9 mouse cellular contexts compared by ENCODE assay signal in genomic region chr2:158595103-158595502, GRCm38 (mm10). TPM values are rescaled to one million over a fixed set of nuclear protein-coding genes. Genes with fewer than 3 reads are reported as not detected.
DNase-seq lines count a peak whose midpoint lies in the region; ATAC-seq and TF ChIP-seq lines count a peak whose summit lies in the region.
"Had no signal": no experiment of that assay in that cellular context is flagged by ENCODE, and none has a peak within 500 bp of the region (broad histone marks: within the 10 kb centered on the region; RNA-seq: fewer than 3 reads in every experiment).

No protein-coding gene starts in this region.

- peak; percentile 67 for DNase-seq in lung, embryonic 14.5 days
- DNase-seq in lung, postnatal 14 days: no peak
- DNase-seq in cerebellum, adult 2 months: peak; percentile 41 to 69
- DNase-seq in forebrain, postnatal 0 days: peak; percentile 71
- DNase-seq in kidney, postnatal 4 days: peak; percentile 82 to 89
- peak; percentile 95 for DNase-seq in retina, postnatal 1 day
- DNase-seq in c-Kit-positive CD71-positive TER-119-positive erythroid progenitor cells, embryonic 14.5 days (ENCODE audit: low spot score): no peak
- DNase-seq in lung, postnatal 25 days (ENCODE audit: low spot score): no peak

- WGBS in lung, embryonic 14.5 days: 2% methylated on average over 12 of the region's 12 CpGs
- WGBS in cerebellum, adult 2 months: under 1% methylated on average over 12 of the region's 12 CpGs
- 3% methylated on average over 12 of the region's 12 CpGs for WGBS in forebrain, postnatal 0 days

- no peak overlapping the region for H3K9ac ChIP-seq in lung, embryonic 14.5 days
- H3K9ac ChIP-seq in forebrain, postnatal 0 days: no peak overlapping the region

- ATAC-seq in lung, embryonic 14.5 days (ENCODE audit: insufficient read depth): no peak; the same call in 1 of the 2 replicates
- peak; percentile 82 for ATAC-seq in forebrain, postnatal 0 days

- no peak for TF ChIP-seq POLR2A in cerebellum, adult 2 months (IDR thresholded peaks at IDR 0.05; ENCODE audit: borderline replicate concordance, insufficient read depth, low read length)

- no peak for TF ChIP-seq CTCF in lung, embryonic 14.5 days (IDR thresholded peaks at IDR 0.05; ENCODE audit: low read depth)
- no peak for TF ChIP-seq CTCF in cerebellum, adult 2 months (IDR thresholded peaks at IDR 0.05; ENCODE audit: borderline replicate concordance, insufficient read depth, low read depth, low read length)
- TF ChIP-seq CTCF in forebrain, postnatal 0 days (IDR thresholded peaks at IDR 0.05; ENCODE audit: low read depth): no peak

- no peaks in the 10 kb centered on the region for H3K36me3 ChIP-seq in lung, embryonic 14.5 days (ENCODE audit: insufficient read depth)
- H3K36me3 ChIP-seq in forebrain, postnatal 0 days (ENCODE audit: insufficient read depth): no peaks in the 10 kb centered on the region

- H3K9me3 ChIP-seq in lung, embryonic 14.5 days (ENCODE audit: low read depth, low read length): no peaks in the 10 kb centered on the region
- H3K9me3 ChIP-seq in forebrain, postnatal 0 days (ENCODE audit: low read length): no peaks in the 10 kb centered on the region

- no peaks in the 10 kb centered on the region for H3K4me1 ChIP-seq in lung, embryonic 14.5 days (ENCODE audit: insufficient read depth)
- H3K4me1 ChIP-seq in cerebellum, adult 2 months (ENCODE audit: control insufficient read depth, insufficient read depth, low read length): no peaks in the 10 kb centered on the region
- peaks cover 11% of the 10 kb centered on the region; the same call in 1 of the 2 replicates for H3K4me1 ChIP-seq in forebrain, postnatal 0 days (ENCODE audit: insufficient read depth)

- H3K27me3 ChIP-seq in lung, embryonic 14.5 days (ENCODE audit: insufficient read depth, low read length): peaks cover 7% of the 10 kb centered on the region; the same call in 1 of the 2 replicates
- H3K27me3 ChIP-seq in cerebellum, adult 2 months (ENCODE audit: control insufficient read depth, insufficient read depth, low read length): peaks cover 2% of the 10 kb centered on the region; the same call in 1 of the 2 replicates
- no peaks in the 10 kb centered on the region for H3K27me3 ChIP-seq in forebrain, postnatal 0 days (ENCODE audit: insufficient read depth, low read length)

- H3K27ac ChIP-seq in lung, embryonic 14.5 days (ENCODE audit: low read depth): no peak overlapping the region
- H3K27ac ChIP-seq in cerebellum, adult 2 months (ENCODE audit: insufficient read depth, low read length): no peak overlapping the region
- H3K27ac ChIP-seq in forebrain, postnatal 0 days (ENCODE audit: low read depth, low read length): peak overlapping the region; percentile 52

- H3K4me3 ChIP-seq in lung, embryonic 14.5 days (ENCODE audit: low read depth, low read length): no peak overlapping the region
- no peak overlapping the region for H3K4me3 ChIP-seq in cerebellum, adult 2 months (replicated peaks; ENCODE audit: insufficient read depth, low read depth, low read length)
- no peak overlapping the region for H3K4me3 ChIP-seq in forebrain, postnatal 0 days (ENCODE audit: low read depth, low read length)

- H3K4me2 ChIP-seq in lung, embryonic 14.5 days: no peak overlapping the region
- H3K4me2 ChIP-seq in forebrain, postnatal 0 days (ENCODE audit: low read depth): peak overlapping the region; percentile 35

RNA-seq across cellular contexts. Expression of gene Slc32a1, which starts 15.5 kb away (rescaled TPM):
- polyA plus RNA-seq in lung, embryonic 14.5 days (2014; fragmentation: Nextera tagmentation; extraction: Ambion mirVana): not detected in 2 replicates
- 218 TPM in 2 replicates for polyA plus RNA-seq in cerebellum, adult 2 months (2012; rRNA removed)
- total RNA-seq in forebrain, postnatal 0 days (2014; rRNA removed): 23.5 and 37.4 TPM in 2 replicates
- polyA plus RNA-seq in forebrain, postnatal 0 days (2015; fragmentation: Nextera tagmentation; extraction: Ambion mirVana): 7.4 and 10.8 TPM in 2 replicates
- polyA plus RNA-seq: heart, embryonic 14.5 days had no signal

RNA-seq across cellular contexts. Expression of gene Actr5, which starts 29.6 kb away (rescaled TPM):
- 12.5 and 15.5 TPM in 2 replicates for polyA plus RNA-seq in lung, embryonic 14.5 days (2014; fragmentation: Nextera tagmentation; extraction: Ambion mirVana)
- 7.2 and 7.5 TPM in 2 replicates for polyA plus RNA-seq in cerebellum, adult 2 months (2012; rRNA removed)
- total RNA-seq in forebrain, postnatal 0 days (2014; rRNA removed): 16.5 and 30.8 TPM in 2 replicates
- 8.0 and 8.2 TPM in 2 replicates for polyA plus RNA-seq in forebrain, postnatal 0 days (2015; fragmentation: Nextera tagmentation; extraction: Ambion mirVana)

Comparison
In these comparisons a context has a peak if more than half of its experiments do, and no peak if none do; other contexts are left out.
1. DNase-seq: peak in lung, embryonic 14.5 days (single experiment), cerebellum, adult 2 months (2 of 2), forebrain, postnatal 0 days (single experiment), kidney, postnatal 4 days (2 of 2) and retina, postnatal 1 day (single experiment); none in lung, postnatal 14 days (single experiment), c-Kit-positive CD71-positive TER-119-positive erythroid progenitor cells, embryonic 14.5 days (single experiment) and lung, postnatal 25 days (single experiment).
2. RNA of gene Slc32a1, which starts 15.5 kb away (polyA plus RNA-seq): 218 TPM in cerebellum, adult 2 months; 7.4 to 10.8 TPM in forebrain, postnatal 0 days and not detected in lung, embryonic 14.5 days; every median in the first group is over 10 times any median in the second.